Mouse (Mus musculus): Measurements from ENCODE around the gene 7420426K07Rik. TPM values are rescaled to one million over a fixed set of nuclear protein-coding genes. Genes with fewer than 3 reads are reported as not detected.
A peak's percentile ranks its signal among the peaks of the same experiment; 100 is the strongest.

Gene 7420426K07Rik
- polyA plus RNA-seq, 1 experiment from 2014 or later, result not detected

GRCm38 (mm10) chr9:98952171-98953050 is 49.5 kb downstream of the 7420426K07Rik start:
- H3K27me3 ChIP-seq (ENCODE audit: low read depth, poor library complexity, severe bottlenecking), result peaks cover 89% of the 10 kb centered on the region
- DNase-seq (ENCODE audit: low spot score), result peak; percentile 60
- H3K4me3 ChIP-seq, result peak overlapping the region; percentile 45
- peaks cover 41% of the 10 kb centered on the region for H3K4me1 ChIP-seq
- no peaks in the 10 kb centered on the region for H3K36me3 ChIP-seq
- under 1% methylated on average over 38 of the region's 40 CpGs for WGBS
- H3K27ac ChIP-seq (replicated peaks), result peak overlapping the region; percentile 49; the same call in 1 of the 2 replicates
- H3K9me3 ChIP-seq (replicated peaks), result no peaks in the 10 kb centered on the region

DNA sequence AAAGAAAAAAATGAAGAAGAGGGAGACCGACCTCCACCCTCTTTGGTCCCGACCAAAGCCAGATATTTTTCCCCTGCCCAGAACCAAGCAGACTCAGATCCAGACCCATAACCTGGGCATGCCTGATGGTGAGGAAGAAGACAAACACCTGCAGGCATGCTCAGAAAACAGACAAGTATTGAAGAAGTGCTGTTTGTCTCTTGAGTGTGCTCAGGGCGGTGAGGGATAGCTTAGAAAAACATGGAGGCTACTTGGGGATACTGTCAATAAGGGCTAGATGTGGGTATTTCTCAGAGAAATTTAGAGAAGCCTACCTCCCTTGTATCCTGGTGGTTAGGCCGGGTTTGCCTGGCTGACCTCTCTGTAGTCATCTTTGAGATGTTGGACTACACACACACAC is 50.4 kb downstream of the 7420426K07Rik start:
- Histone ChIP-seq H3K4me3 (peak overlapping the region; percentile 64), H3K27me3 (ENCODE audit: low read depth, poor library complexity, severe bottlenecking) (peaks cover 96% of the 10 kb centered on the region), H3K27ac (replicated peaks) (no peak overlapping the region), H3K9me3 (replicated peaks) (no peaks in the 10 kb centered on the region), H3K4me1 (peaks cover 41% of the 10 kb centered on the region), H3K36me3 (no peaks in the 10 kb centered on the region)
- peak; percentile 21 for DNase-seq (ENCODE audit: low spot score)
- 3% methylated on average over 4 of the region's 4 CpGs for WGBS

GRCm38 (mm10) chr9:98953830-98954229 is 50.9 kb downstream of the 7420426K07Rik start:
- Histone ChIP-seq H3K27me3 (ENCODE audit: low read depth, poor library complexity, severe bottlenecking) (peaks cover 98% of the 10 kb centered on the region), H3K36me3 (no peaks in the 10 kb centered on the region), H3K27ac (replicated peaks) (no peak overlapping the region), H3K4me1 (peaks cover 41% of the 10 kb centered on the region), H3K9me3 (replicated peaks) (no peaks in the 10 kb centered on the region), H3K4me3 (peak overlapping the region; percentile 64)
- DNase-seq (ENCODE audit: low spot score), result peak; percentile 26
- 3% methylated on average over 9 of the region's 9 CpGs for WGBS

Other genes starting within 250 kb of the 7420426K07Rik start
- not detected in 2 replicates for gene Prr23a1, start 60.6 kb upstream of the 7420426K07Rik start, polyA plus RNA-seq (2016; fragmentation: Nextera tagmentation; extraction: Ambion mirVana)
- not detected in 2 replicates for gene Prr23a2, start 46.6 kb upstream of the 7420426K07Rik start, polyA plus RNA-seq (2016; fragmentation: Nextera tagmentation; extraction: Ambion mirVana)
- gene Prr23a3, start 38.4 kb upstream of the 7420426K07Rik start, polyA plus RNA-seq (2016; fragmentation: Nextera tagmentation; extraction: Ambion mirVana), result 0.28 TPM in 1 of 2 replicates, not detected in the other
- gene Foxl2, start 52.2 kb downstream of the 7420426K07Rik start, polyA plus RNA-seq (2016; fragmentation: Nextera tagmentation; extraction: Ambion mirVana), result 3.5 and 4.1 TPM in 2 replicates
- 73.5 and 81.5 TPM in 2 replicates for gene Faim, start 83.3 kb downstream of the 7420426K07Rik start, polyA plus RNA-seq (2016; fragmentation: Nextera tagmentation; extraction: Ambion mirVana)
- 0.09 TPM in 1 of 2 replicates, not detected in the other for gene Gm1123, start 132.6 kb downstream of the 7420426K07Rik start, polyA plus RNA-seq (2016; fragmentation: Nextera tagmentation; extraction: Ambion mirVana)
- 1.5 and 1.7 TPM in 2 replicates for gene Pik3cb, start 237.5 kb downstream of the 7420426K07Rik start, polyA plus RNA-seq (2016; fragmentation: Nextera tagmentation; extraction: Ambion mirVana)

Data from midbrain, embryonic 10.5 days (tissue).